Mouse (Mus musculus) frontal cortex, adult (tissue): ENCODE measurements around the gene Ccr6.

ENCODE experiments used
- ATAC-seq: cut with Nextera tagmentation; 2 replicates; pipeline ENCODE4 v1.9.2; 2017; ENCODE audit warnings: mild to moderate bottlenecking, moderate library complexity, mixed read lengths; ENCODE audit not compliant: low TSS enrichment

Ccr6 gene

GRCm38 (mm10) chr17:8283526-8284253, 47.8 kb downstream of the Ccr6 start:
- ATAC-seq = peak; percentile 91

DNA sequence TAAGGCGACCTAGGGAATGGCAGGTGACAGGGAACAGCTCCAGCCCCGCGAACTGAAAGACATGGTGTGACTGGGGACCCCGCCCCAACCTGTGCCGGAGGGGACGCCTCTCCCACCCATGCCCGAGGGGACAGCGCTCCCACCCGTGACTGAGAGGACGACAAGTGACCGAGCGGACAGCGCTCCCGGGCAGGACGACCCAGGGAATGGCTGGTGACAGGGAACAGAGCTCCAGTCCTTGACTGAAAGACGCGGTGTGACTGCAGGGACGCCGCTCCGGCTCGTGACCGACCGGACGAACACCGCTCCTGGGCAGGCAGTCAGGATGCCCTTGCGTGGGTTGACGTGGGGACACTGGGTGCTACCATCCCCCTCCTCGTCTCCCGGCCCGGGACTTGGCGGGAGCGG, 48.4 kb downstream of the Ccr6 start:
- peak; percentile 0; the same call in 1 of the 2 replicates for ATAC-seq

GRCm38 (mm10) chr17:8285056-8285455, 49.2 kb downstream of the Ccr6 start:
- ATAC-seq = no peak

DNA sequence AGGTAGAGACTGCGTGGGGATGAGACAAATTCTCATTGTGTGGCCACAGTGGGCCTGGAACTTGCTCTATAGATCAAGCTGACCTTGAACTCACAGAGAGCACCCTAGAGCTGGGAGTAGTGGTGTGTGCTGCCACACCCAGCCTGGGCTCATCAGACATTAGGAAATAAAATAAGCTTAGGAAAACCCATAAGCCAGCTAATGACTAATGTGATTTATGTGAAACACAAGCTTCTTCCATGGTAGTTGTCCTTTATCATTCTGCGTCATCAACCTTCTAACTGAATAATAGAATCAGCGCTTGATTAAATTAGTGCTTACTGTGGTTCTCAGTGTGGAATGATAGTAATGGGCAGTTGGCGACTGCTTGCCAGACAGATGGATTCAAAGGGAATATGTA, 51.1 kb downstream of the Ccr6 start:
- ATAC-seq = no peak

GRCm38 (mm10) chr17:8289993-8290679, 54.3 kb downstream of the Ccr6 start:
- ATAC-seq = no peak

DNA sequence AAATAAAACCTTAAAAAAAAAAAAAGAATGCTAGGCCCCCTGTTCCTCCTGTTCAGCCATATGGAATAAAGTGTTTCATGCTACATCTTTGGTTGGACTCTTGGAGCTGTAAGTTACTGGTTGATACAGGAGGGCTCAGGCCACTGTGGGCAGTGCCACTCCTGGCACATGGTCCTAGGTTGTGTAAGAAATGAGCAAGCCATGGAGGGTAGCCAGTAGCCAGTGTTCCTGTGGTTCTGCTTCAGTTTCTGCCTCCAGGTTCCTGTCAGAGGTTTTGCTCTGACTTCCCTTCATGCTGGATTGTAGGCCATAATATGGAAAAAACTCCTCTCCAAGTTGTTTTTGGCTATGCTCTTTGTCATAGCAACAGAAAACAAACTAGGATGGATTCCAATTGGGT, 54.9 kb downstream of the Ccr6 start:
- ATAC-seq = no peak

GRCm38 (mm10) chr17:8295825-8296224, 60.0 kb downstream of the Ccr6 start:
- ATAC-seq = no peak

- no peak for ATAC-seq
These were observed 60.5 kb downstream of the Ccr6 start for GRCm38 (mm10) chr17:8296313-8296844.

GRCm38 (mm10) chr17:8297746-8298145, 61.9 kb downstream of the Ccr6 start:
- no peak for ATAC-seq

DNA sequence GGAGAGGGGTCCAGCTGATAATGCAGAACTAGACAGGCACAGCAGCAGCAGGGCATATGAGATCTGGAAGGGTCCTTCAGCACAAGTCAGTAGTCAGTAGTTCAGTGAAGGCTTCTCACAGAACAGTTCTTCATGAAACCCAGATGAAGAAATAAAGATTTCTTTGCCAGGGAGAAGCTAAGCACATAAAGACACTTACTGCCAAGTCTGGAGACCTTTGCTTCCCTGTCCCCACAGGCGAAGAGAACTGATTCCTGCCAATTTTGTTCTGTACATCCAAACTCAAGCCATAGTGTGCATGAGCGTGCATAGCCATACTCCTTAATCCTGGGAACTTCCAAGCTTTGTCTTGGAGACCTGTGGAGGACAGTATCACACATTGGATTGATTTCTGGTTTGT, 62.4 kb downstream of the Ccr6 start:
- no peak for ATAC-seq

DNA sequence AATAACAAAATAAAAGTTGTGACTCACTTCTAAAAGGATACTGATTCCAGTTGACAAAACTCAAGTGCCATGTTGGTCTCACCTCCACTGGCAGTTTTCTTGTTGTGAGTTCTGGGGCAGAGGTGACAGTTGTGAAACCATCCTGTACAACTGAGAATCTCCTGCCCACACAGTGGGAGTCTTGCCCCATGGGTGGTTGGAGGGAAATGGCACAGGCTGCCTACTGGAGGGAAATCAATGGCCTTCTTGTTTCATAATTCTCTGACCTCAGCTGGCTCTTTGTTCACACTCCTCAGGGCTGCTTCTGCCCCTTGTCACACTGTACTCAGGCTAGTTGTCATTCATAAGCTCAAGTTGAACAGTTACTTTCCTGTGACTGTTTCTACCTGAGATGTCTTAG, 63.7 kb downstream of the Ccr6 start:
- ATAC-seq = peak; percentile 54; the same call in 1 of the 2 replicates

- ATAC-seq = no peak
These were observed 65.7 kb downstream of the Ccr6 start for GRCm38 (mm10) chr17:8301515-8301914.

- ATAC-seq = peak; percentile 60; the same call in 1 of the 2 replicates
These were observed 67.1 kb downstream of the Ccr6 start for GRCm38 (mm10) chr17:8302772-8303438.

- no peak for ATAC-seq
These were observed 67.8 kb downstream of the Ccr6 start for GRCm38 (mm10) chr17:8303671-8304070.

DNA sequence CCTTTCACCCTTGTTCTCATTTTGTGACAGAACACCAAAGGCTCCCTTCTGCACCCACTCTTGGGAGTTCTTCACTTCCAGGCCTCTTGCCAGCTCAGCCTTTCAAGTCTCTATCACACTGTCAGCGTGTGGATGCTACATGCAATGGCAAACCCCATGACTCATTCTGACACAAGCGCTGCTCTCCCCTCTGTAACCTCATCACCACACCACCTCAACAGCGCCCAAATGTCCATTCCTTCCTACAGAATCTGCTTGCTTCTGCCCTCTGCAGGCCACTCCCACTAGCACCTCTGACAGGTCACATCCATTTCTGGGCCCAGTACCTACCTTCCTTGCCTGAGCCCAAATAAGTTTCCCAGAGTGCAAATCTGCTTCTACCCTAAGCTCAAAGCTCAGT, 70.0 kb downstream of the Ccr6 start:
- ATAC-seq = 0 out of 2 replicates have a peak, but pooled peaks have one; percentile 12
